ENCODE assay signal across 34 mouse cellular contexts in genomic region chr2:77270781-77271180, GRCm38 (mm10). TPM values are rescaled to one million over a fixed set of nuclear protein-coding genes. Genes with fewer than 3 reads are reported as not detected.
DNase-seq lines count a peak whose midpoint lies in the region; ATAC-seq and TF ChIP-seq lines count a peak whose summit lies in the region.
"Had no signal": no experiment of that assay in that cellular context is flagged by ENCODE, and none has a peak within 500 bp of the region (broad histone marks: within the 10 kb centered on the region; RNA-seq: fewer than 3 reads in every experiment).

No protein-coding gene starts in this region.

- peaks cover 14% of the 10 kb centered on the region; the same call in 1 of the 2 replicates for H3K4me1 ChIP-seq in hindbrain, postnatal 0 days (ENCODE audit: insufficient read depth, low read length)
- H3K4me1 ChIP-seq: liver, embryonic 15.5 days had no signal

- no peak for DNase-seq in frontal cortex, postnatal 14 days (ENCODE audit: low spot score in 2 of 2)
- peak; percentile 47 for DNase-seq in CD4-positive helper T cell, adult 2 months (ENCODE audit: low read depth, low spot score)
- peak; percentile 58 for DNase-seq in naive thymus-derived CD4-positive, alpha-beta T cell, adult 2 months (ENCODE audit: low read depth)
- DNase-seq in thymus, postnatal 14 days: peak; percentile 63
- DNase-seq in c-Kit-positive CD71-positive TER-119-positive erythroid progenitor cells, embryonic 14.5 days (ENCODE audit: low spot score): no peak
- no peak for DNase-seq in spleen, postnatal 14 days (ENCODE audit: low spot score in 2 of 2)
- DNase-seq in hindbrain, postnatal 0 days (ENCODE audit: low spot score): no peak
- DNase-seq: adrenal gland, adult 2 months; adrenal gland, postnatal 36 days; cerebellum, adult 11 months; cerebellum, adult 9-10 months; embryo, embryonic 11 days; gastrocnemius, postnatal 14 days; heart, postnatal 4 days; kidney, postnatal 14 days; layer of hippocampus, adult 9-11 months; lung, embryonic 14.5 days; lung, postnatal 14 days; retina, postnatal 1 day; right cerebral cortex, postnatal 25 days had no signal

- no peak for TF ChIP-seq CTCF in hindbrain, postnatal 0 days (IDR thresholded peaks at IDR 0.05; ENCODE audit: low read depth)

- no peaks in the 10 kb centered on the region for H3K9me3 ChIP-seq in hindbrain, postnatal 0 days (ENCODE audit: low read length)
- H3K9me3 ChIP-seq: embryonic facial prominence, embryonic 12.5 days; forebrain, embryonic 10.5 days; forebrain, embryonic 15.5 days; heart, embryonic 10.5 days; heart, embryonic 15.5 days; hindbrain, embryonic 13.5 days; limb, embryonic 12.5 days; liver, embryonic 15.5 days; midbrain, embryonic 10.5 days had no signal

- peak; percentile 29; the same call in 1 of the 2 replicates for ATAC-seq in frontal cortex, adult (ENCODE audit: low TSS enrichment)
- no peak for ATAC-seq in hindbrain, postnatal 0 days
- ATAC-seq: activated CD4-positive, CD25-positive, alpha-beta regulatory T cell, adult 4 months; forebrain, embryonic 15.5 days; intestine, postnatal 0 days had no signal

- H3K9ac ChIP-seq in hindbrain, postnatal 0 days (replicated peaks; ENCODE audit: low read length): no peak overlapping the region
- H3K9ac ChIP-seq: embryonic facial prominence, embryonic 12.5 days; forebrain, embryonic 15.5 days; heart, embryonic 15.5 days; hindbrain, embryonic 13.5 days; limb, embryonic 12.5 days; liver, embryonic 15.5 days; lung, embryonic 14.5 days had no signal

- no peaks in the 10 kb centered on the region for H3K36me3 ChIP-seq in hindbrain, postnatal 0 days (ENCODE audit: insufficient read depth, low read length)
- H3K36me3 ChIP-seq: embryonic facial prominence, embryonic 12.5 days; forebrain, embryonic 10.5 days; forebrain, embryonic 15.5 days; heart, embryonic 10.5 days; heart, embryonic 15.5 days; hindbrain, embryonic 13.5 days; limb, embryonic 12.5 days; liver, embryonic 15.5 days; midbrain, embryonic 10.5 days had no signal

- WGBS in hindbrain, postnatal 0 days: 90% methylated on average over 7 of the region's 7 CpGs

- H3K27ac ChIP-seq in hindbrain, postnatal 0 days: no peak overlapping the region
- H3K27ac ChIP-seq: embryonic facial prominence, embryonic 12.5 days; forebrain, embryonic 10.5 days; forebrain, embryonic 15.5 days; heart, embryonic 10.5 days; heart, embryonic 15.5 days; hindbrain, embryonic 13.5 days; limb, embryonic 12.5 days; liver, embryonic 15.5 days; midbrain, embryonic 10.5 days; stomach, postnatal 0 days had no signal

- no peak overlapping the region for H3K4me3 ChIP-seq in hindbrain, postnatal 0 days (ENCODE audit: low read length)
- H3K4me3 ChIP-seq: embryonic facial prominence, embryonic 12.5 days; forebrain, embryonic 10.5 days; forebrain, embryonic 15.5 days; heart, embryonic 10.5 days; heart, embryonic 15.5 days; hindbrain, embryonic 13.5 days; limb, embryonic 12.5 days; liver, embryonic 15.5 days; midbrain, embryonic 10.5 days had no signal

- no peaks in the 10 kb centered on the region for H3K27me3 ChIP-seq in hindbrain, postnatal 0 days (ENCODE audit: insufficient read depth, low read length)
- H3K27me3 ChIP-seq: CH12.LX; embryonic facial prominence, embryonic 12.5 days; forebrain, embryonic 15.5 days; heart, embryonic 15.5 days; hindbrain, embryonic 13.5 days; limb, embryonic 12.5 days; liver, embryonic 15.5 days had no signal

- no peak overlapping the region for H3K4me2 ChIP-seq in hindbrain, postnatal 0 days (ENCODE audit: low read depth, low read length)
- H3K4me2 ChIP-seq: embryonic facial prominence, embryonic 12.5 days; forebrain, embryonic 15.5 days; heart, embryonic 15.5 days; hindbrain, embryonic 13.5 days; limb, embryonic 12.5 days; liver, embryonic 15.5 days; lung, embryonic 14.5 days had no signal

RNA-seq across cellular contexts. Expression of gene Sestd1, which starts 9.6 kb away (rescaled TPM):
- 40.8 and 41.3 TPM in 2 replicates for total RNA-seq in hindbrain, postnatal 0 days (2014; rRNA removed)
- 21.0 and 22.8 TPM in 2 replicates for polyA plus RNA-seq in hindbrain, postnatal 0 days (2015; fragmentation: Nextera tagmentation; extraction: Ambion mirVana)
- total RNA-seq: CH12.LX had no signal

Comparison
In these comparisons a context has a peak if more than half of its experiments do, and no peak if none do; other contexts are left out.
1. DNase-seq: peak in CD4-positive helper T cell, adult 2 months (single experiment), naive thymus-derived CD4-positive, alpha-beta T cell, adult 2 months (single experiment) and thymus, postnatal 14 days (single experiment); none in frontal cortex, postnatal 14 days (0 of 2), c-Kit-positive CD71-positive TER-119-positive erythroid progenitor cells, embryonic 14.5 days (single experiment), spleen, postnatal 14 days (0 of 2) and hindbrain, postnatal 0 days (single experiment).